Mouse (Mus musculus) kidney, adult 2 months (tissue): ENCODE measurements around the gene Rem2.
A peak's percentile ranks its signal among the peaks of the same experiment; 100 is the strongest.

ENCODE experiments used
- CTCF ChIP-seq: fragments of 200-500 bp; conservative IDR thresholded peaks from 2 replicates; pipeline ENCODE4 v1.5.1; 2011; ENCODE audit warnings: low read depth, mild to moderate bottlenecking, control low read depth, low read length, moderate library complexity, mixed read lengths; ENCODE audit not compliant: insufficient read depth, insufficient read length
- POLR2A ChIP-seq: fragments of 200-500 bp; IDR thresholded peaks from one replicate; pipeline ENCODE4 v1.6.1; 2011; ENCODE audit warnings: low read depth, low read length, control low read depth

DNA sequence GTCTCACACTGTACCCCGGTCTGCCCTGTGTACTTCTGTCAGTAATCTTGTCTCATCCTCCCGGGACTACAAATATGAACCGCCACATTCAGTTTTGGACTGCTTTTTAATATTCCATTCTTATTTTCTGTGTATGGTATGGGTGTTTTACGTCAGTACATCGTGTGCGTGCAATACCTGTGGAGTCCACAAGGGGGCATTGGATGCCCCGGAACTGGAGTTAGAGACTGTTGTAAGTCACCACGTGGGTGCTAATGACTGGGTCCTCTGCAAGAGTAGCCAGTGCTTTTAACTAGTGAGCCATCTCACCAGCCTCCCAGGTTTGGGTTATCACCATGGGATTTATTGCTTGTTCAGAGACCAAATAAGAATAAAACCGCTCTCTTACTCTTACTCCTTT lies 6.6 kb downstream of the Rem2 start:
- TF ChIP-seq CTCF = peak; percentile 64
- no peak for TF ChIP-seq POLR2A
